20 mouse cellular contexts compared by ENCODE assay signal in genomic region chr8:44867666-44868065, GRCm38 (mm10).
A peak's percentile ranks its signal among the peaks of the same experiment; 100 is the strongest.
DNase-seq lines count a peak whose midpoint lies in the region; ATAC-seq and TF ChIP-seq lines count a peak whose summit lies in the region.
"Had no signal": no experiment of that assay in that cellular context is flagged by ENCODE, and none has a peak within 500 bp of the region (broad histone marks: within the 10 kb centered on the region; RNA-seq: fewer than 3 reads in every experiment).

No protein-coding gene starts in this region.

- peak overlapping the region; percentile 55 for H3K27ac ChIP-seq in intestine, embryonic 14.5 days (ENCODE audit: low read depth)
- no peak overlapping the region; the same call in 1 of the 2 replicates for H3K27ac ChIP-seq in intestine, postnatal 0 days (ENCODE audit: low read depth, low read length)
- no peak overlapping the region for H3K27ac ChIP-seq in embryonic facial prominence, embryonic 12.5 days
- H3K27ac ChIP-seq in limb, embryonic 14.5 days (replicated peaks; ENCODE audit: low read depth, low read length) = no peak overlapping the region
- peak overlapping the region; percentile 63 for H3K27ac ChIP-seq in stomach, postnatal 0 days (replicated peaks)
- H3K27ac ChIP-seq: hindbrain, embryonic 10.5 days; hindbrain, postnatal 0 days; limb, embryonic 15.5 days; liver, embryonic 15.5 days; midbrain, embryonic 12.5 days had no signal

- intact Hi-C loops in left cerebral cortex, postnatal 25 days (cut with DNase I) = no loop called here

- H3K4me1 ChIP-seq in intestine, embryonic 14.5 days (replicated peaks; ENCODE audit: control insufficient read depth, insufficient read depth, low read length) = peaks cover 30% of the 10 kb centered on the region
- H3K4me1 ChIP-seq in intestine, postnatal 0 days (replicated peaks; ENCODE audit: control insufficient read depth, insufficient read depth, low read length) = no peaks in the 10 kb centered on the region
- H3K4me1 ChIP-seq in embryonic facial prominence, embryonic 12.5 days = peaks cover 9% of the 10 kb centered on the region; the same call in 1 of the 2 replicates
- H3K4me1 ChIP-seq in limb, embryonic 14.5 days (ENCODE audit: control insufficient read depth, insufficient read depth, low read length) = peaks cover 2% of the 10 kb centered on the region
- H3K4me1 ChIP-seq in stomach, postnatal 0 days (replicated peaks; ENCODE audit: control insufficient read depth, insufficient read depth) = no peaks in the 10 kb centered on the region
- H3K4me1 ChIP-seq: hindbrain, embryonic 10.5 days; limb, embryonic 15.5 days; liver, embryonic 15.5 days; midbrain, embryonic 12.5 days had no signal

- TF ChIP-seq CTCF in intestine, postnatal 0 days (IDR thresholded peaks at IDR 0.05; ENCODE audit: low read depth) = no peak
- TF ChIP-seq CTCF in stomach, postnatal 0 days (IDR thresholded peaks at IDR 0.05; ENCODE audit: low read depth) = no peak

- no peak overlapping the region for H3K9ac ChIP-seq in intestine, embryonic 14.5 days (ENCODE audit: low read length)
- no peak overlapping the region for H3K9ac ChIP-seq in intestine, postnatal 0 days (ENCODE audit: low read depth, low read length)
- no peak overlapping the region for H3K9ac ChIP-seq in embryonic facial prominence, embryonic 12.5 days
- no peak overlapping the region for H3K9ac ChIP-seq in limb, embryonic 14.5 days (ENCODE audit: low read depth, low read length, severe bottlenecking)
- no peak overlapping the region for H3K9ac ChIP-seq in stomach, postnatal 0 days (ENCODE audit: low read length)
- H3K9ac ChIP-seq: limb, embryonic 15.5 days; liver, embryonic 15.5 days; midbrain, embryonic 12.5 days had no signal

- WGBS in intestine, embryonic 14.5 days = 25% methylated on average over 5 of the region's 5 CpGs
- 55% methylated on average over 5 of the region's 5 CpGs for WGBS in intestine, postnatal 0 days
- WGBS in embryonic facial prominence, embryonic 12.5 days = 45% methylated on average over 5 of the region's 5 CpGs
- WGBS in limb, embryonic 14.5 days = 37% methylated on average over 5 of the region's 5 CpGs
- WGBS in stomach, postnatal 0 days = 37% methylated on average over 5 of the region's 5 CpGs

- ATAC-seq in intestine, embryonic 14.5 days (replicated peaks; ENCODE audit: low FRiP score, low TSS enrichment, low read depth) = no peak
- no peak for ATAC-seq in intestine, postnatal 0 days
- ATAC-seq in embryonic facial prominence, embryonic 12.5 days (ENCODE audit: insufficient number of reproducible peaks, insufficient read depth, low FRiP score, low TSS enrichment) = no peak
- ATAC-seq in limb, embryonic 14.5 days (ENCODE audit: low FRiP score, low read depth) = peak; percentile 57
- ATAC-seq in stomach, postnatal 0 days (ENCODE audit: low FRiP score, low TSS enrichment) = no peak
- ATAC-seq: forebrain, embryonic 14.5 days; hindbrain, postnatal 0 days; lung, postnatal 0 days had no signal

- H3K36me3 ChIP-seq in intestine, embryonic 14.5 days (ENCODE audit: control insufficient read depth, insufficient read depth, low read length) = no peaks in the 10 kb centered on the region
- H3K36me3 ChIP-seq in intestine, postnatal 0 days (ENCODE audit: control insufficient read depth, insufficient read depth) = no peaks in the 10 kb centered on the region
- H3K36me3 ChIP-seq in embryonic facial prominence, embryonic 12.5 days = no peaks in the 10 kb centered on the region
- H3K36me3 ChIP-seq in limb, embryonic 14.5 days (ENCODE audit: control insufficient read depth, insufficient read depth, low read length) = no peaks in the 10 kb centered on the region
- no peaks in the 10 kb centered on the region for H3K36me3 ChIP-seq in stomach, postnatal 0 days (ENCODE audit: control insufficient read depth, insufficient read depth, low read length)
- H3K36me3 ChIP-seq: hindbrain, embryonic 10.5 days; limb, embryonic 15.5 days; liver, embryonic 15.5 days; midbrain, embryonic 12.5 days had no signal

- no peak for TF ChIP-seq POLR2A in limb, embryonic 14.5 days (IDR thresholded peaks at IDR 0.05; ENCODE audit: borderline replicate concordance, extremely low read depth, insufficient read depth, insufficient read length)

- DNase-seq in intestine, embryonic 14.5 days (ENCODE audit: low spot score) = no peak
- peak; percentile 7 for DNase-seq in limb, embryonic 14.5 days (ENCODE audit: low spot score)
- DNase-seq in stomach, postnatal 0 days (ENCODE audit: low spot score) = no peak
- no peak for DNase-seq in left cerebral cortex, postnatal 25 days (ENCODE audit: low spot score in 2 of 2)
- no peak for DNase-seq in urinary bladder, adult 2 months (ENCODE audit: low spot score)
- DNase-seq: adrenal gland, postnatal 25 days; cerebellum, adult 8-10 months; kidney, adult 2 months; kidney, postnatal 14 days; thymus, postnatal 25 days had no signal

- peak overlapping the region; percentile 34 for H3K4me2 ChIP-seq in intestine, embryonic 14.5 days (ENCODE audit: low read length)
- no peak overlapping the region for H3K4me2 ChIP-seq in intestine, postnatal 0 days (replicated peaks; ENCODE audit: low read depth)
- peak overlapping the region; percentile 17; the same call in 1 of the 2 replicates for H3K4me2 ChIP-seq in embryonic facial prominence, embryonic 12.5 days (replicated peaks)
- H3K4me2 ChIP-seq in limb, embryonic 14.5 days (replicated peaks; ENCODE audit: low read depth, low read length, severe bottlenecking) = no peak overlapping the region
- peak overlapping the region; percentile 32 for H3K4me2 ChIP-seq in stomach, postnatal 0 days (replicated peaks; ENCODE audit: low read depth)
- H3K4me2 ChIP-seq: heart, embryonic 11.5 days; limb, embryonic 15.5 days; liver, embryonic 15.5 days; midbrain, embryonic 12.5 days had no signal

- no peaks in the 10 kb centered on the region for H3K27me3 ChIP-seq in intestine, embryonic 14.5 days (replicated peaks; ENCODE audit: control insufficient read depth, insufficient read depth, low read length)
- no peaks in the 10 kb centered on the region for H3K27me3 ChIP-seq in intestine, postnatal 0 days (replicated peaks; ENCODE audit: control insufficient read depth, insufficient read depth, low read length)
- H3K27me3 ChIP-seq in embryonic facial prominence, embryonic 12.5 days = no peaks in the 10 kb centered on the region
- H3K27me3 ChIP-seq in limb, embryonic 14.5 days (ENCODE audit: control insufficient read depth, insufficient read depth, low read length) = no peaks in the 10 kb centered on the region
- no peaks in the 10 kb centered on the region for H3K27me3 ChIP-seq in stomach, postnatal 0 days (ENCODE audit: control insufficient read depth, insufficient read depth, low read length)
- H3K27me3 ChIP-seq: limb, embryonic 15.5 days; liver, embryonic 15.5 days; midbrain, embryonic 12.5 days had no signal

- no peaks in the 10 kb centered on the region for H3K9me3 ChIP-seq in intestine, embryonic 14.5 days (ENCODE audit: control insufficient read depth, low read length)
- H3K9me3 ChIP-seq in intestine, postnatal 0 days (ENCODE audit: control insufficient read depth) = no peaks in the 10 kb centered on the region
- no peaks in the 10 kb centered on the region for H3K9me3 ChIP-seq in embryonic facial prominence, embryonic 12.5 days
- H3K9me3 ChIP-seq in limb, embryonic 14.5 days (ENCODE audit: control insufficient read depth, low read length) = no peaks in the 10 kb centered on the region
- no peaks in the 10 kb centered on the region for H3K9me3 ChIP-seq in stomach, postnatal 0 days (ENCODE audit: control insufficient read depth, low read length)
- H3K9me3 ChIP-seq: hindbrain, embryonic 10.5 days; limb, embryonic 15.5 days; liver, embryonic 15.5 days; midbrain, embryonic 12.5 days had no signal

- no peak for TF ChIP-seq EP300 in stomach, postnatal 0 days (optimal IDR thresholded peaks at IDR 0.05)

- H3K4me3 ChIP-seq in intestine, embryonic 14.5 days (ENCODE audit: low read depth, low read length) = no peak overlapping the region
- no peak overlapping the region for H3K4me3 ChIP-seq in intestine, postnatal 0 days (ENCODE audit: low read depth, low read length)
- no peak overlapping the region for H3K4me3 ChIP-seq in embryonic facial prominence, embryonic 12.5 days
- H3K4me3 ChIP-seq in limb, embryonic 14.5 days (replicated peaks; ENCODE audit: low read length) = no peak overlapping the region
- 0 out of 2 replicates have a peak overlapping the region, but pooled peaks have one; percentile 8 for H3K4me3 ChIP-seq in stomach, postnatal 0 days (ENCODE audit: low read depth, low read length)
- H3K4me3 ChIP-seq: hindbrain, embryonic 10.5 days; limb, embryonic 15.5 days; liver, embryonic 15.5 days; midbrain, embryonic 12.5 days had no signal

Comparison
In these comparisons a context has a peak if more than half of its experiments do, and no peak if none do; other contexts are left out.
1. H3K27ac ChIP-seq: peak in intestine, embryonic 14.5 days (single experiment) and stomach, postnatal 0 days (single experiment); none in intestine, postnatal 0 days (single experiment), embryonic facial prominence, embryonic 12.5 days (single experiment) and limb, embryonic 14.5 days (single experiment).
2. H3K4me2 ChIP-seq: peak in intestine, embryonic 14.5 days (single experiment), embryonic facial prominence, embryonic 12.5 days (single experiment) and stomach, postnatal 0 days (single experiment); none in intestine, postnatal 0 days (single experiment) and limb, embryonic 14.5 days (single experiment).